Mouse (Mus musculus) inflammation-experienced regulatory T-cells, adult 6 months (primary cell): ENCODE data around the gene Mfsd9. TPM values are rescaled to one million over a fixed set of nuclear protein-coding genes. Genes with fewer than 3 reads are reported as not detected.
"Not testable (repeated sequence)": the region's sequence is repeated elsewhere in the genome, so short reads cannot be mapped to it uniquely, and the experiment has no call there.

Source experiments
- ATAC-seq: one replicate; pipeline ENCODE4 v1.8.0; 2017
- polyA plus RNA-seq, 3 experiments: library from polyadenylated mRNA; unstranded; fragments of 100-300 nt; shearing (Covaris generic); gene quantifications; one replicate each; pipeline ENCODE4 v1.2.1; 2017

Gene Mfsd9
- polyA plus RNA-seq, 3 experiments from 2014 or later: 0.78 to 1.4 (median 0.83) TPM

DNA sequence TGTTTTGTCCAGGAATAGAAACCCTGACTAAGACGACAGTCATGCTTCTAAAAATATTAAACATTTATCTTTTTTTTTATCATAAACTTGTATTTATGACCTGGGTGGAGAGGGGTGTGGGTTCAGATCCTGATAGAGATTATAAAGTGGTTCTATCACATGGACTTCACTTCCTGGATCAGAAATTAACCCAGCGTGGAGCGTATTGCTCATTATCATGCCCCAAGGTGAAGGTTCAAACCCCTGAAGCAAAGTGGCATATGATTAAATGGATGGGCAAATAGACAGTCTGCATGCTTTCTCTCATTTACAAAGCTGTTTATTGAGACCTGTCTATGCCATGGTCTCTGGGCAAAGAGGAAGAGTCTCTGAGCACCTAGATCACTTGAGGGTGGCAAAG lies 13.7 kb downstream of the Mfsd9 start:
- ATAC-seq: no peak

DNA sequence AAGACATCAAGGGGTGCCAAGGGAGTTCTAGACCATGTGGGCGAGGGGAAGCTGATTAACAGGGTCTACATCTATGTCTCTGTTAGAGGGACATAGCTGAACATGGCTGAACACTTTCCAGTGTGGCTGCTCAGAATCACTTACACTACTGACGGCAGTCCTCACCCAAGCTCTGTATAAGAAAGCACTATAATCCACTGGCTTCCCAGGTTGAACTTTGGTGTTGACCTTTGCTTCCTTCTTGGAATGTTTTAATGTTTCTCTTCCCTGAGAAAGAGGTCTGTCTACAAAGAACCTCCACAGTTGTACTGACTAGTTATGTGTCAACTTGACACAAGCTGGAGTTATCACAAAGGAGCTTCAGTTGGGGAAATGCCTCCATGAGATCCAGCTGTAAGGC lies 14.4 kb downstream of the Mfsd9 start:
- ATAC-seq: no peak

DNA sequence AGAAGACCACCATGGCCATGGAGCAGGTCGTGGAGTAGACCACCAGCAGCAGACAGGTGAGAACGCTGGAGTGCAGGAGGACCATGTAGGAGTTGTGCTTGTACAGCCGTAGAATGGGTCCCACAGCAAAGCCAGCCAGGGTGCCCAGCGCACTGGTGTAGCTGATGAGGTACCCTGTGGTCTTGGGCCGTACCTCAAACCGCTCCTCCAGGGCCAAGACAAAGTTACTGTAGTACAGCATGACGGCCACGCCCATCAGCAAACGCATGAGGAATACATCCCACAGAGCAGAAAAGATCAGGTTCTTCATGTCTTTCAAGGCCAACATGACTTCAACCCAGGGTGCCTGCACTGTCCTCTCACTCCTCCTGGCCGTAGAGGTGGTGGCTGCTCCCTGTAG lies 16.4 kb downstream of the Mfsd9 start:
- ATAC-seq: no peak

DNA sequence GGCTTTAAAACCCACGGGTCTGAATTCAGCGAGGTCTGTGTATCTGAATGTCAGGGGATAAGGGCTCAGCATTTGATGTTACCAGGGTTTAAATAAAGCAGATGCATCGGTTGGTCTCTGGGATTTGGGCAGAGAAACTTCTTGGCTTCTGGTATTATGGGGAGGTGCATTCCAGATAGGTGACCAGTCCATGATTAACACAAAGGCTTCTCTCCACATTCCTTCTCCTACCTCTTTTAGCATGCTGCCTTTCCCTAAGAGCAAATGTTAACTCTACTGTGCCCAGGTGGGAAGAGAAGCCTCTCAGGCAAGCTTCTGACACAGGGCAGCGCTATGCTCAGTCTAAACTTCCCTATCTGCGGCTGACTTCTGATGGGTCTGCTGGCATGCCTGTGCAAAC lies 17.3 kb downstream of the Mfsd9 start:
- ATAC-seq: no peak

DNA sequence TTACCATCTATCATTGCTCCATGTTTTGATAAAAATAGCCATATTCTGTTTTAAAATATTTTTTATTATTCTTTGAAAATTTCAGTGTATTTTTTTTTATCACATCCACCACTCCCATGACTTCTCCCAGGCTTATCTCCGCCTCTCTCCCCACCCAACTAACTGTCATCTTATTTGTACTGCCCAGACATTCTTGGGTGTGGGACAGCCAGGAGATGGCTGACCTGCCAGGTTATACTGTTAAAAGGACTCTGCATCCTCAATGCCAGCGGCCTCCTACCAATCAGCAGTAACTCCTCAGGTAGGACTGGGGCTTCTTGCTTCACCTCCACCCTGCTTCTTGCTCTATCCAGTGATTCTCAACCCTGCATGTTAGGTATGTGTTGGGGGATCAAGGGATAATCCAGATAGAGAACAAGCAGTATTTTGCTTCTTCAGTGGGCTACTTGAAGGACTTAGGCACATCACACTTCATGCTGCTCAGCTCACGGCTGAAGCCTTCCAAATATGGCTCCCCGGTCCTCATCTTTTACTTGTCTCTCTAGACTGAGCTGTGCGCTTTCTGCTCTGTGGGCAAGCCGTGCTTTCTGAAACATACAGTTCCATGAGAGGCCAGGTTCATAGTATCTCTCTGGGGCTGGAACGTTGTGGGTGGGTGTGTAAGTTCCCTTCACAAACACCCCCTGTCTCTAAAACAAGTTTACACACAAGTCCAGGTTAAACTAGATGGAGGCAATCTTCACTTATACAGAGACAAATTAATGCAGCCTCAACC lies 19.1 kb downstream of the Mfsd9 start:
- no peak for ATAC-seq

DNA sequence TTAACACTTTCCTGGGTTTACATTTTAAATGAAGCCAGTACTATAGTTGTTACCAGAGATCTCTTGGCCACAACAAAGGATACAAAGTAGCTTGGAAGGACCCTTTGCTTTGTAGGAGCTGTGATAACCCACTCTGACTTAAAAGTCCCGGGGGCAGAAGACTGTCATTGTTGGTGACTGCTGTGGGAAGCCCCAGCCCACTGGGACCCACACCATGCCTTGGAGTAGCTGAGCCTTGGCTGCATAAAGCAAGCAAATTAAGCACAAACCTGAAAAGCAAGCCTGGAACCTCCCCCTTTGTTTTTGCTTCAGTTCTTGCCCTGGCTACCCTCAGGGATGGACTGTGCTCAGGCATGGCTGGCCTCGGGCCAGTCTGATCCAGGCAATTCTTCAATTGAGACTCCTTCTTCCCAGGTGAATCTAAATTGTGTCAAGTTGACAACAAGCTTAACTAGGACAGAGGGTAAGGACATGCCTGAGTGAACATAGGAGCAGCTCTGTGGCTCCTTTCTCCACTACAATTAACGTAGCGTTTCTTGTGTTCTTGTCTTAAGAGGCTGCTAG lies 21.1 kb downstream of the Mfsd9 start:
- no peak for ATAC-seq

DNA sequence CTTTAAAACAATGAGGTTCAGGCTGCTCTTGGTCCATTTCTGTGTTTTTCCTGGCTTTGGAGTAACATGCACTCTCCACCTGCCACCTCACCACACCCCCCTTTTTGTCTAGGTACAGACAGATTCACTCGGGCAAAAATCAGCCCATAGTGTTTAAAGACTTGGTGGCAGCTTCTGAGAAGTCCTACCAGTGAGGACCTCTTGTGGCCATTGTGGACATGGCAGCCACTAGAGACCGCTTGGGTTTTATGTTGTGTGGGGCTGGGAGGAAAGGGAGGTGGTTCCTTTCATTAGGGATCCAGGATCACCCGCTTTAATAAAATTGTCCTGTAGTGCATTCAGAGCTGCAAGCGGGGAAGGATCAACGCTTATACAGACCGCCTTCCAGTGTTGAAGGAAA lies 21.9 kb downstream of the Mfsd9 start:
- no peak for ATAC-seq

DNA sequence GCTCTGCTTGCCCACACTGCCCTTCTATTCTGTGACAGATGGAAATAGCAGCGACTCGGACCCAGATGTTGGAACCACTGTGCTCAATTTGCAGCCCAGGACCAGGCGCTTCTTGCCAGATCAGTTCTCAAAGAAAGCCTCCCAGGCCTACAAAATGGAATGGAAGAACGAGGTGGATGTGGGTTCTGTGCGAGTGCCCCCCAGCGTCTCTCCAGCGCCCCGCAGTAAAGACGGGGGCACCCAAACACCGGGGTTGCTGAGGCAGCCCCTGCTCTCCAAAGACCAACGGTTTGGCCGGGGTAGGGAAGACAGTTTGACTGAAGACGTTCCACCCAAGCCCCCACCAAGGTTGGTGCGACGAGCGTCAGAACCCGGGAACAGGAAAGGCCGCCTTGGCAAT lies 22.9 kb downstream of the Mfsd9 start:
- ATAC-seq: no peak

DNA sequence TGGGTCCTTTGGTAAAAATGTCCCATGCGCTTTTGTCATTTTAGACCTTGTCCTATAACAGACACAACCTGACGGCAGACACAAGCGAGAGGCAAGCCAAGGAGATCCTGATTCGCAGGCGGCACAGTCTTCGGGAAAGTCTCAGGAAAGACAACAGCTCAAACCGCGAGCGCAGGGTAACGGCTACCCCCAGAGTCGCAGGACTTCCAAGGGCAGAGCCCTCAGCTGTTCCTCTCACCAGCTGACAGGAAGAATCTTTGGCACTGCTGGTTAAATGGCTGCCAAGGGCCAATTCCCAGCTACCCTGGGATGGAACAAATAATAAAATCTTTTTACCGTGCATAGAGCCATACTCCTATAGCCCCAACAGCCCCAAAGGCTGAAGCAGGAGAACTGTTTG lies 25.0 kb downstream of the Mfsd9 start:
- no peak for ATAC-seq

DNA sequence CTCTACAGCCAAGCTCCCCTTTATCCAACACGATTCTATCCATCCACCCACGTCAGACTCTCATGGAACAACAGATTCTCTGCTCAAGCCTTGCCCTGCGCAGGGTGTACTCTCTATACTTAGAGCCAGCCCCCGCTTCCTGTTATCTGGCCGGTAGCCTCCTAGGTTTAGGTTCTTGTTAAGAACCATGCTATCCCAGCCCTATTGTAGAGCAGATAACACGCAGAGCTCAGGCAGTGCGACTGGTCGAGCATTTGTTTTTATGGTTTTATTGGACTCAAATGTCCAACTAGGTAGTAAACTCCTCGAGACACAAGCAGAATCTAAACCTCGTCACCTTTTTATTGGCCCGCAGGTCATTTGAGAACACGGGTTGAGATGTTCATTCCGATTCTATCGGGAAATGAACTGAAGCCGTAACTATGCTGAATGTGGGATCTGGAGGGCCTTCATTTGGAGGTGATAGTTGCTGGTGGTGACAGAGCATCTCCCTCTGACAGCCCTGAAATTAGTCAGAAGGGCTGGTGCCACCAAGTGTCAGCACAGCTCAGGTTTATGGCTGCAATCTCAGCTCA lies 25.7 kb downstream of the Mfsd9 start:
- no peak for ATAC-seq

DNA sequence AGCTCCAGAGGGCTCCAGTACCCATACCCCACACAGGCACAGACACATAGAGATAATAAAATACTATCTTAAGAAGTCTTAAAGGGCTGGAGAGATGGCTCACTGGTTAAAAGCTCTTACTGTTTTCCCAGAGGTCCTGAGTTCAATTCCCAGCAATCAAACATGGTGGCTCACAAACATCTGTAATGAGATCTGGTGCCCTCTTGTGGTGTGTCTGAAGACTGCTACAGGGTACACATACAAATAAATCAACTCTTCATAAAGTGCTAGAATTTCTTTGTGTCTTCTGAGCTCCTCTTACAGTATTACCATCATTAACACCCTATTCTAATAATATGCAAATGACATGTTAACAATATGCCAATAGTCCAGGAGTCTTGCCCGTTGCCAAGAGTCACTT lies 26.4 kb downstream of the Mfsd9 start:
- no peak for ATAC-seq

DNA sequence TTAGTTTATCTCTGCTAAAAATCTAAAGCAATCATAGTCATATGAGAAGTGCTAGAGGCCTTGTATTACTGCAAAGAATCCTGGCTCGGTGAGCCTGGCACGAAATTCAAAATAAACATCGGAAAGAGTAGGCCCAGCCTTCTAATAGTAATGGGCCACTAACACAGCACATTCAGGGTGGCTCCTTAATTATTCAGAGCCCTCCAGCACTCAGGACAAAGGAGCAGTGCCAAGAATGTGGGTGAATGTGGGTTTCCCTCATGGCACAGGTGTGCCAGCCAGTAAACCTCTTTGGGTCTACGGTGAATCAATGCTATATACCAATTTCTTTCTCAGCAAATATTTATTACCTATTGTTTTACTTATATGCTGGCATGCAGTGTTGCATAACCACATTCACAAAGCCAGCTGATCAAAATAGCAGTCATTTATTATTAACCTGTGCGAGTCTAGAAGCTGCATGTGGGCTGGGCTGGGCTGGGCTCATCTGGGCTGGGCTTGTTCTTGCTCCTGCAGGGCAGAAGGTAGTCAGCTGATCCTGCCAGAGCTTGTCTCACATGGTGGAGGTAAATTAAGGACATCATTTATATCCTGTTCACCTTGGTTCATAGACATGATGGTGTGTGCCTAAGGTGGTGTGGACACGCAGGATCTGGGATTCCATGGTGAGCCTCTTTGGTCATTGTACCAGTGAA lies 30.6 kb downstream of the Mfsd9 start:
- ATAC-seq: no peak

DNA sequence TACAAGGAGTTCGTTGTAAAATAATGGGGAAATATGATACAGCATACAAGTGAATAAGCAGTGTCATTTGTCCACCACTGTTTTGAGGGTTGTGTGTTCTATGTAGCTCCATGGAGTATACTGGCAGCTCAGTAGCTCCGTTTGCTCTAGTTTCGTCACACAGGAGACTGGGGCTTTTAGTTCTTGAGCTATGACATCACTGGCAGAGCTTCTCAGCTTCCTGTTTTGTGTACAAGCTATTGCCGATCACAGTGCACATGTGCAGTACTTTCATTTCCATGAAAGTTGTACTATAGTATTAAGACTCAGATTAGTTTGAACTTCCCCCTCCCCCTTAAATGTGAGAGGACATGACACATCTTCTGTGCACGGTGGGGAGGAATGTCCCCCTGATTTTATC lies 44.4 kb downstream of the Mfsd9 start:
- no peak for ATAC-seq

DNA sequence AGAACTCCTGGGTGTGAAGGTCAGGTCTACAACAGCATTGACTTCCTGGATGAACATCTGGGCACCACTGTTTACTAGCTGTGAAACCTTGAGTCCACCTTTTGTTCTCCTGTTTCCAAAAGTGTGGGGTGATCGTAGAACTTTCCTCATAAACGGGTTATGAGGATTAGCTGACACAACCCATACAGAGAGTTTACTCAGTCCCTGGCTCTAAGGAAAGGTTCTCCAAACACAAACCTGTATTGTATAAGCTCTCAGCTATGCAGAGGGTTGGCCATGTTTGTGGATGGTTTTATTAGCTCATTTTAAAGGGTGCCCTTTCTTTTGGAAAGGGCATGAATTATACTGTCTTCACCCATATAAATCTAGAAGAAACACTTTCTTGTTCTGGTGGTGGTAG lies 49.7 kb downstream of the Mfsd9 start:
- no peak for ATAC-seq

DNA sequence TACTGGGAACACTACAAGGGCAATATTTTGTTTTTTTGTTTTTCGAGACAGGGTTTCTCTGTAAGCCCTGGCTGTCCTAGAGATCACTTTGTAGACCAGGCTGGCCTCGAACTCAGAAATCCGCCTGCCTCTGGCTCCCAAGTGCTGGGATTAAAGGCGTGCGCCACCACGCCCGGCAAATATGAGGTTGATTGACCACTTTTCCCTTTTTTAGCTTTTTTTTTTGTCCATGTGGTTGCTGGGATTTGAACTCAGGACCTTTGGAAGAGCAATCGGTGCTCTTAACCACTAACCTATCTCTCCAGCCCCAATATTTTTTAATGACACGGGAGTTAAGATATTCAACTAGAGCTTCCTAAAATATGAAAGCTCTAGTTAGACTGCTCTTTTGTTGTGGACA lies 52.2 kb downstream of the Mfsd9 start:
- not testable (repeated sequence) for ATAC-seq

DNA sequence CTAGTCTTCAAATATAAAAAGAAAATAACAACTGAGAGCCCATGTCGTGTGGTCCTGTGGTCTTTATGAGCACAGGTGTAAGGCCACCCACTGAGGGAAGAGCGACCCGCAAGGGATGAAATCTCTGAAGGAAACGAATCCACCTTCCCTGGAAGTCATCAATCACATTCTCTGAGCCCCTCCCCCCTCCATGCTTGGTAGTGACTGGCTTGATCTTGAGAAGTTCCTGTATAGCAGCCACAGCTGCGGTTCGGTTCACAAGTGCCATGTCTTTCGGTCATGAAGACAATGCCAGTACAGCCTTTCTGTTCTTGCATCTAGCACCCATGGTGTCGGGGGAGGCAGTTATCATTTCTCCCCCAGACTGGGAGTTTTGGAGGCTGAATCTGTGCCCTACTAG lies 52.8 kb downstream of the Mfsd9 start:
- no peak for ATAC-seq

DNA sequence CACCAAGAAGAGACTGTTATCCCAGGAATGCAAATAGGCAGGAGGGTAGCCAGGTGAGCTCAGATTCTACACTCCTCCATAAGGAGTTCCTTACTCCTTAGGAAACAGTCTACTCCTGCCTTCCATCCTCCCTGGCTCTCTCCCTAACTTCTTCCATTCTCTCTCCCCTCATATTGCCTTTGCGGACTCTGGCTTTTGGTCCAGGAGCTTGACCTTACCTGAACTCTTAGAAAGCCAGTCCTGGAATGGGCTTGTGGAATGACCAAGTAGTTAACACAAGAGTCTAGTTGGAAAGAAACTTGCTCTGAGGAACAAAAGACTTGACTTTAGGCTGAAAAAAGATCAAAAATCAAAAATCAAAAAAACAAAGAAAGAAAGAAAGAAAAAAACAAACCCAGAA lies 61.9 kb downstream of the Mfsd9 start:
- ATAC-seq: no peak

DNA sequence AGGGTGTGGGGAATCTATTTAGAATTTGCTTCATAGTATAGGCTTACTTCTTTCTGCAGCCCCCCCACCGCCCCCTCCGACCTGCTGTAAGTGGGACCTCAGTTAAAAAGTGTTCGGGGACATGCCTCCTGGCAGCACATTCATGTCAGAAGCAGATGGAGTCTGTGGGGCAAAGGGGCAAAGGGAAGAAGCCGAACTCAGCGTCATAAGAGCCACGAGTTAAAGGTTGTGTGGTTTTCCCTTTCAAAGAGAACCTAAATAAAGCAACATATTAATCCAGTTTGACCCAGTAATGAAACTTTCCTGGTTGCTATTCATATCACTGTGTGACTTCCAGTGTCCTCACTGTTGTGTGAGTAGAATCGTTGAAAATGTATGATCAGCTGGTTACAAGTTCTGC lies 63.1 kb downstream of the Mfsd9 start:
- ATAC-seq: no peak

DNA sequence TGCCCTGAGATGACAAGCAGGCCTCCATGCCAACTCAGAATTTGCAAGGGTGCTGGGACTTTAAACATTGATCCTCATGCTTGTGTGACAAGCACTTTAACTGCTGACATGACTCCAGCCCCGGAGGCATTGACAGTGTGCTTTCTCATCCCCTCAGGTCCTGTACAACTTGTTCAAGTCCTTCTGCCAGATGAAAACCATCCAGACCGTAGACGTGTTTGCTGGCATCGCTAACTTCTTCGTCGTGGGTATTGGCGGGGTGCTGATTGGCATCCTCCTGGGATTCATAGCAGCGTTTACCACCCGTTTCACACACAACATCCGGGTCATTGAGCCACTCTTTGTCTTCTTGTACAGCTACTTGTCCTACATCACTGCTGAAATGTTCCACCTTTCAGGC lies 64.4 kb downstream of the Mfsd9 start:
- no peak for ATAC-seq
